Mouse (Mus musculus) MEL (cell line): ENCODE measurements around the gene Mrps24.
A peak's percentile ranks its signal among the peaks of the same experiment; 100 is the strongest.

Experiments
- CTCF ChIP-seq, 3 experiments: IDR thresholded peaks in 2 of 3; conservative IDR thresholded peaks in 1 of 3; 2 replicates each; pipeline ENCODE4 v1.5.1; 2011 to 2012; ENCODE audit warnings: low read length in 3 of 3, low read depth in 2 of 3, mild to moderate bottlenecking in 2 of 3, improper control_type of control experiment in 1 of 3, inconsistent platforms in 1 of 3, mixed read lengths in 1 of 3, moderate library complexity in 1 of 3; ENCODE audit not compliant: control insufficient read depth in 1 of 3, insufficient read depth in 1 of 3, poor library complexity in 1 of 3, severe bottlenecking in 1 of 3
- EP300 ChIP-seq, 2 experiments: IDR thresholded peaks; 2 replicates each; pipeline ENCODE4 v1.6.1; 2011; ENCODE audit warnings: improper control_type of control experiment in 2 of 2, low read length in 2 of 2, low read depth in 1 of 2, mild to moderate bottlenecking in 1 of 2
- KAT2A ChIP-seq: conservative IDR thresholded peaks from 2 replicates; pipeline ENCODE4 v1.6.1; 2012; ENCODE audit warnings: low read depth, low read length, improper control_type of control experiment, inconsistent platforms
- POLR2A ChIP-seq, 2 experiments: IDR thresholded peaks; 2 replicates each; pipeline ENCODE4 v1.6.1; 2011 to 2012; ENCODE audit warnings: low read length in 2 of 2, mild to moderate bottlenecking in 2 of 2, control low read depth in 1 of 2, improper control_type of control experiment in 1 of 2, low read depth in 1 of 2, moderate library complexity in 1 of 2; ENCODE audit not compliant: control insufficient read depth in 1 of 2, insufficient read depth in 1 of 2, poor library complexity in 1 of 2

DNA sequence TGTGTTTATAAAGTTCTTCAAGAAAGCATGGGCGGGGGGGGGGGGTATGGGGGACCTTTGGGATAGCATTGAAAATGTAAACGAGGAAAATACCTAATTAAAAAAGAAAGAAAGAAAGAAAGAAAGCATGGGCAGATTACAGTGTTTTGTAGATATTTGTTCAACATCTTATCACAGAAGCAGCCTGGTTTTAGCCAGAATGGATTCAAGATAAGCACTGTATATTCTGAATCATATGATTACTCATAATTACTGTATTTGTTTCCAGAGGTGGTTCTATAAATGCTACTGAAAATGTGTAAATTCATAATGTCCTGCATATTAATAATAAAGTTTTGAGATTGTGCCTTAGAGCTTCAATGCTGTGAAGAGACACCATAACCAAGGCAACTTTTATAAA lies 14.2 kb downstream of the Mrps24 start:
- no peak for TF ChIP-seq POLR2A (IDR thresholded peaks at IDR 0.05; ENCODE audit: control insufficient read depth in 1 of 2, insufficient read depth in 1 of 2, low read depth in 1 of 2, low read length in 2 of 2, poor library complexity in 1 of 2)
- no peak for TF ChIP-seq CTCF (IDR thresholded peaks at IDR 0.05 in 2 of 3, conservative IDR thresholded peaks at IDR 0.05 in 1 of 3; ENCODE audit: control insufficient read depth in 1 of 3, insufficient read depth in 1 of 3, low read depth in 2 of 3, low read length in 3 of 3, poor library complexity in 1 of 3, severe bottlenecking in 1 of 3)
- TF ChIP-seq KAT2A: no peak
- TF ChIP-seq EP300 (IDR thresholded peaks at IDR 0.05; ENCODE audit: low read depth in 1 of 2, low read length in 2 of 2): peak; percentile 75 to 86
